30 mouse cellular contexts compared by ENCODE assay signal in the genomic region with DNA sequence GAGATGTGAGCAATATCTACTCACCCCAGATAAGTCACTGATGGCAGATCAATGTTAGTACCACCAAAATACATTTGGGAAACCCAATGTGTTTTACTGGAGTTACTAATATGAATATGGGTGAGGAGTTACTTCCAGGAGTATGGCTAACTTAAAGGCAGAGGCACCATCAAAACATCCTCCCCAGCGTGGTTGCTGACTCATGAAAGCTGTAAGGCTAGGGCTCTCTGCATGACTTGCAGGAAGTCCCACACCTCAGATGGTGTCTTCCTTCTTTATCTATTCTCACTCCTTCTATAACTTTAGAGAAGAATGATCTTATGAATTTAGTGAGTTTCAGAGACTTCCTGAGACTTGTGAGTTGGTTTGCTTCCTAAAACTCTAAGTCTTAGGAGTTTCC. TPM values are rescaled to one million over a fixed set of nuclear protein-coding genes. Genes with fewer than 3 reads are reported as not detected.
"Had no signal": no experiment of that assay in that cellular context is flagged by ENCODE, and none has a peak within 500 bp of the region (broad histone marks: within the 10 kb centered on the region; RNA-seq: fewer than 3 reads in every experiment).

No protein-coding gene starts in this region.

- ATAC-seq: forebrain, embryonic 13.5 days; forebrain, embryonic 14.5 days; forebrain, embryonic 15.5 days; forebrain, embryonic 16.5 days; forebrain, postnatal 0 days had no signal

- H3K27me3 ChIP-seq: embryonic facial prominence, embryonic 12.5 days; embryonic facial prominence, embryonic 15.5 days; forebrain, embryonic 12.5 days; forebrain, embryonic 13.5 days; forebrain, embryonic 15.5 days had no signal

- H3K27ac ChIP-seq: embryonic facial prominence, embryonic 10.5 days; embryonic facial prominence, embryonic 12.5 days; embryonic facial prominence, embryonic 13.5 days; embryonic facial prominence, embryonic 15.5 days; forebrain, embryonic 10.5 days; forebrain, embryonic 12.5 days; forebrain, embryonic 13.5 days; forebrain, embryonic 15.5 days; gastrocnemius, adult 2 months had no signal

- H3K4me2 ChIP-seq: embryonic facial prominence, embryonic 12.5 days; embryonic facial prominence, embryonic 13.5 days; embryonic facial prominence, embryonic 15.5 days; forebrain, embryonic 12.5 days; forebrain, embryonic 13.5 days; forebrain, embryonic 15.5 days had no signal

- H3K4me3 ChIP-seq: embryonic facial prominence, embryonic 10.5 days; embryonic facial prominence, embryonic 12.5 days; embryonic facial prominence, embryonic 13.5 days; embryonic facial prominence, embryonic 15.5 days; erythroblast, embryonic 14.5 days; forebrain, embryonic 10.5 days; forebrain, embryonic 12.5 days; forebrain, embryonic 13.5 days; forebrain, embryonic 15.5 days; gastrocnemius, adult 2 months had no signal

- H3K4me1 ChIP-seq: embryonic facial prominence, embryonic 15.5 days; forebrain, embryonic 15.5 days had no signal

- H3K9me3 ChIP-seq: embryonic facial prominence, embryonic 10.5 days; embryonic facial prominence, embryonic 12.5 days; embryonic facial prominence, embryonic 13.5 days; embryonic facial prominence, embryonic 15.5 days; forebrain, embryonic 10.5 days; forebrain, embryonic 12.5 days; forebrain, embryonic 13.5 days; forebrain, embryonic 15.5 days had no signal

- H3K9ac ChIP-seq: embryonic facial prominence, embryonic 12.5 days; embryonic facial prominence, embryonic 13.5 days; embryonic facial prominence, embryonic 15.5 days; forebrain, embryonic 12.5 days; forebrain, embryonic 13.5 days; forebrain, embryonic 15.5 days; forebrain, postnatal 0 days had no signal

- H3K36me3 ChIP-seq: embryonic facial prominence, embryonic 10.5 days; embryonic facial prominence, embryonic 12.5 days; embryonic facial prominence, embryonic 13.5 days; embryonic facial prominence, embryonic 15.5 days; forebrain, embryonic 10.5 days; forebrain, embryonic 12.5 days; forebrain, embryonic 15.5 days had no signal

- DNase-seq: cerebellum, adult 18-20 months; cerebellum, adult 2 months; cerebellum, adult 8-10 months; cerebellum, adult 9-10 months; cerebellum, adult 9-11 months; cerebellum, postnatal 10 days; cerebellum, postnatal 14 days; cerebellum, postnatal 25 days; cerebellum, postnatal 36 days; embryo, embryonic 11 days; forebrain, postnatal 0 days; gastrocnemius, adult 2 months; gastrocnemius, postnatal 10 days; gastrocnemius, postnatal 14 days; gastrocnemius, postnatal 25 days; gastrocnemius, postnatal 36 days; heart, adult 11 months had no signal

RNA-seq across cellular contexts. Expression of gene Ajap1, which starts 36.7 kb away (rescaled TPM):
- total RNA-seq: common myeloid progenitor, adult 5-6 weeks; granulocyte monocyte progenitor cell, adult 5-6 weeks had no signal
- polyA plus RNA-seq: erythroblast, embryonic 14.5 days had no signal
